Mouse (Mus musculus) urinary bladder, postnatal 4 days (tissue): Measurements from ENCODE around the gene Pld4.
A peak's percentile ranks its signal among the peaks of the same experiment; 100 is the strongest.

Experiments
- DNase-seq, 2 experiments: peaks; one replicate each; pipeline ENCODE4 v3.0.0; 2021 to 2022; ENCODE audit warnings: low spot score in 2 of 2

Pld4 gene

GRCm38 (mm10) chr12:112760154-112760926 is at the start of gene Pld4:
Pld4 (plus strand) TSS chr12:112760655.
- peak; percentile 18 to 52 for DNase-seq

GRCm38 (mm10) chr12:112713984-112714383 is 46.5 kb upstream of the Pld4 start:
- no peak for DNase-seq

GRCm38 (mm10) chr12:112717140-112717539 is 43.3 kb upstream of the Pld4 start:
- no peak for DNase-seq

GRCm38 (mm10) chr12:112718995-112719394 is 41.5 kb upstream of the Pld4 start:
- DNase-seq, result no peak

- no peak for DNase-seq
Observed at GRCm38 (mm10) chr12:112720216-112720615, 40.2 kb upstream of the Pld4 start, which contains the start of gene Cep170b. Cep170b (plus strand) TSS chr12:112720455.

- DNase-seq, result no peak
Observed at GRCm38 (mm10) chr12:112720890-112721423, 39.5 kb upstream of the Pld4 start.

- DNase-seq, result peak in 1 of 2 experiments; percentile 57
Observed at GRCm38 (mm10) chr12:112721424-112722239, 38.8 kb upstream of the Pld4 start.

GRCm38 (mm10) chr12:112722240-112723027 is 38.0 kb upstream of the Pld4 start:
- peak in 1 of 2 experiments; percentile 64 for DNase-seq

- DNase-seq, result no peak
Observed at GRCm38 (mm10) chr12:112723028-112723330, 37.5 kb upstream of the Pld4 start.

GRCm38 (mm10) chr12:112723445-112723844 is 37.0 kb upstream of the Pld4 start:
- DNase-seq, result no peak

GRCm38 (mm10) chr12:112724077-112724805 is 36.2 kb upstream of the Pld4 start:
- peak; percentile 53 to 79 for DNase-seq

- no peak for DNase-seq
Observed at GRCm38 (mm10) chr12:112727801-112728200, 32.7 kb upstream of the Pld4 start.

GRCm38 (mm10) chr12:112730808-112731207 is 29.6 kb upstream of the Pld4 start:
- no peak for DNase-seq

GRCm38 (mm10) chr12:112732591-112732990 is 27.9 kb upstream of the Pld4 start:
- no peak for DNase-seq

GRCm38 (mm10) chr12:112734108-112734820 is 26.2 kb upstream of the Pld4 start:
- no peak for DNase-seq

GRCm38 (mm10) chr12:112734881-112735655 is 25.4 kb upstream of the Pld4 start:
- no peak for DNase-seq

- DNase-seq, result no peak
Observed at GRCm38 (mm10) chr12:112735896-112736635, 24.4 kb upstream of the Pld4 start.

- no peak for DNase-seq
Observed at GRCm38 (mm10) chr12:112736636-112736925, 23.9 kb upstream of the Pld4 start.

GRCm38 (mm10) chr12:112737081-112737480 is 23.4 kb upstream of the Pld4 start:
- no peak for DNase-seq
